Mouse (Mus musculus) thymus, postnatal 10 days (tissue): ENCODE data around the gene Jup.
"Not testable (repeated sequence)": the region's sequence is repeated elsewhere in the genome, so short reads cannot be mapped to it uniquely, and the experiment has no call there.

ENCODE experiments used
- DNase-seq, 2 experiments: peaks; one replicate each; pipeline ENCODE4 v3.0.0; 2021; ENCODE audit warnings: low spot score in 2 of 2

The Jup gene

GRCm38 (mm10) chr11:100391081-100391883 lies 6.3 kb downstream of the Jup start:
- DNase-seq = no peak

- DNase-seq = peak in 1 of 2 experiments; percentile 21
Measured at GRCm38 (mm10) chr11:100389931-100390445, 7.6 kb downstream of the Jup start.

- no peak for DNase-seq
Measured at GRCm38 (mm10) chr11:100388588-100388987, 9.0 kb downstream of the Jup start.

- no peak for DNase-seq
Measured at GRCm38 (mm10) chr11:100387589-100388375, 9.8 kb downstream of the Jup start.

GRCm38 (mm10) chr11:100387111-100387510 lies 10.5 kb downstream of the Jup start:
- no peak for DNase-seq

- DNase-seq = no peak
Measured at GRCm38 (mm10) chr11:100386586-100386985, 11.0 kb downstream of the Jup start.

- DNase-seq = no peak
Measured at GRCm38 (mm10) chr11:100385016-100385415, 12.5 kb downstream of the Jup start.

- no peak for DNase-seq
Measured at GRCm38 (mm10) chr11:100382682-100383081, 14.9 kb downstream of the Jup start.

GRCm38 (mm10) chr11:100379311-100379710 lies 18.3 kb downstream of the Jup start:
- no peak for DNase-seq

- no peak for DNase-seq
Measured at GRCm38 (mm10) chr11:100378446-100378845, 19.1 kb downstream of the Jup start.

GRCm38 (mm10) chr11:100377989-100378388 lies 19.6 kb downstream of the Jup start:
- no peak for DNase-seq

- no peak for DNase-seq
Measured at GRCm38 (mm10) chr11:100376746-100377389, 20.7 kb downstream of the Jup start.

- DNase-seq = no peak
Measured at GRCm38 (mm10) chr11:100376005-100376404, 21.6 kb downstream of the Jup start.

GRCm38 (mm10) chr11:100375127-100375526 lies 22.4 kb downstream of the Jup start:
- no peak for DNase-seq

- DNase-seq = no peak
Measured at GRCm38 (mm10) chr11:100371981-100372558, 25.5 kb downstream of the Jup start.

GRCm38 (mm10) chr11:100369822-100370221 lies 27.7 kb downstream of the Jup start:
- no peak for DNase-seq

GRCm38 (mm10) chr11:100369145-100369544 lies 28.4 kb downstream of the Jup start:
- no peak for DNase-seq

- DNase-seq = peak; percentile 53 to 71
Measured at GRCm38 (mm10) chr11:100362979-100363562, 34.5 kb downstream of the Jup start.

GRCm38 (mm10) chr11:100362209-100362978 lies 35.2 kb downstream of the Jup start:
- peak; percentile 50 to 78 for DNase-seq

- not testable (repeated sequence) for DNase-seq
Measured at GRCm38 (mm10) chr11:100361059-100361458, 36.5 kb downstream of the Jup start.

GRCm38 (mm10) chr11:100360175-100360574 lies 37.4 kb downstream of the Jup start:
- DNase-seq = no peak
